Mouse (Mus musculus): ENCODE measurements around the gene Cdon.

GRCm38 (mm10) chr9:35541941-35542340 lies 121.0 kb downstream of the Cdon start:
- TF ChIP-seq CTCF (IDR thresholded peaks at IDR 0.05; ENCODE audit: low read depth, low read length) (no peak), POLR2A (IDR thresholded peaks at IDR 0.05; ENCODE audit: extremely low read depth, insufficient read depth, low read length) (no peak)
